Mouse (Mus musculus): ENCODE data around the gene Ciita. TPM values are rescaled to one million over a fixed set of nuclear protein-coding genes. Genes with fewer than 3 reads are reported as not detected.

The Ciita gene
- polyA plus RNA-seq, 1 experiment from 2014 or later: 0.49 TPM

GRCm38 (mm10) chr16:10446573-10447263, 33.1 kb upstream of the Ciita start:
- peak overlapping the region; percentile 56 for H3K4me2 ChIP-seq (ENCODE audit: low read depth, low read length)
- H3K4me3 ChIP-seq (replicated peaks; ENCODE audit: low read length): peak overlapping the region; percentile 46
- 25% methylated on average over 13 of the region's 13 CpGs for WGBS
- H3K36me3 ChIP-seq (ENCODE audit: control insufficient read depth, insufficient read depth, low read length): no peaks in the 10 kb centered on the region
- peak overlapping the region; percentile 63 for H3K9ac ChIP-seq (ENCODE audit: low read length)
- H3K4me1 ChIP-seq (ENCODE audit: control insufficient read depth, insufficient read depth, low read length): no peaks in the 10 kb centered on the region
- no peaks in the 10 kb centered on the region for H3K9me3 ChIP-seq (replicated peaks; ENCODE audit: control insufficient read depth, low read length)
- no peaks in the 10 kb centered on the region for H3K27me3 ChIP-seq (ENCODE audit: control insufficient read depth, insufficient read depth, low read length)
- no peak overlapping the region for H3K27ac ChIP-seq (ENCODE audit: low read length)
- ATAC-seq (ENCODE audit: insufficient read depth, low FRiP score): 0 out of 2 replicates have a peak, but pooled peaks have one; percentile 35

- WGBS: 6% methylated on average over 12 of the region's 12 CpGs
- H3K4me2 ChIP-seq (ENCODE audit: low read depth, low read length): peak within 1 kb of the TSS; percentile 56
- peak; percentile 86 for ATAC-seq (ENCODE audit: insufficient read depth, low FRiP score)
- H3K4me3 ChIP-seq (replicated peaks; ENCODE audit: low read length): peak within 1 kb of the TSS; percentile 46
- peaks cover under 1% of the 10 kb centered on the region; the same call in 1 of the 2 replicates for H3K4me1 ChIP-seq (ENCODE audit: control insufficient read depth, insufficient read depth, low read length)
- no peaks in the 10 kb centered on the region for H3K9me3 ChIP-seq (replicated peaks; ENCODE audit: control insufficient read depth, low read length)
- peak within 1 kb of the TSS; percentile 63 for H3K9ac ChIP-seq (ENCODE audit: low read length)
- H3K36me3 ChIP-seq (ENCODE audit: control insufficient read depth, insufficient read depth, low read length): no peaks in the 10 kb centered on the region
- no peak within 1 kb of the TSS for H3K27ac ChIP-seq (ENCODE audit: low read length)
- no peaks in the 10 kb centered on the region for H3K27me3 ChIP-seq (ENCODE audit: control insufficient read depth, insufficient read depth, low read length)
These were observed 32.6 kb upstream of the Ciita start, which contains the start of gene Tvp23a for GRCm38 (mm10) chr16:10447264-10447594. Gene Tvp23a (minus strand): TSS chr16:10447362.

- no peak for ATAC-seq (ENCODE audit: insufficient read depth, low FRiP score)
These were observed 32.1 kb upstream of the Ciita start for GRCm38 (mm10) chr16:10447781-10448180.

GRCm38 (mm10) chr16:10448931-10449330, 30.9 kb upstream of the Ciita start:
- H3K9ac ChIP-seq (ENCODE audit: low read length): no peak overlapping the region
- H3K27me3 ChIP-seq (ENCODE audit: control insufficient read depth, insufficient read depth, low read length): no peaks in the 10 kb centered on the region
- ATAC-seq (ENCODE audit: insufficient read depth, low FRiP score): no peak
- H3K27ac ChIP-seq (ENCODE audit: low read length): no peak overlapping the region
- H3K4me3 ChIP-seq (replicated peaks; ENCODE audit: low read length): no peak overlapping the region
- WGBS: 81% methylated on average over 9 of the region's 9 CpGs
- no peaks in the 10 kb centered on the region for H3K36me3 ChIP-seq (ENCODE audit: control insufficient read depth, insufficient read depth, low read length)
- peaks cover 4% of the 10 kb centered on the region; the same call in 1 of the 2 replicates for H3K4me1 ChIP-seq (ENCODE audit: control insufficient read depth, insufficient read depth, low read length)
- H3K4me2 ChIP-seq (ENCODE audit: low read depth, low read length): no peak overlapping the region
- no peaks in the 10 kb centered on the region for H3K9me3 ChIP-seq (replicated peaks; ENCODE audit: control insufficient read depth, low read length)

More at GRCm38 (mm10) chr16:10447781-10448180, 32.1 kb upstream of the Ciita start:
- Histone ChIP-seq H3K9ac (ENCODE audit: low read length) (peak overlapping the region; percentile 58; the same call in 1 of the 2 replicates), H3K27me3 (ENCODE audit: control insufficient read depth, insufficient read depth, low read length) (no peaks in the 10 kb centered on the region), H3K4me2 (ENCODE audit: low read depth, low read length) (peak overlapping the region; percentile 56), H3K27ac (ENCODE audit: low read length) (no peak overlapping the region), H3K4me1 (ENCODE audit: control insufficient read depth, insufficient read depth, low read length) (peaks cover 4% of the 10 kb centered on the region; the same call in 1 of the 2 replicates), H3K9me3 (replicated peaks; ENCODE audit: control insufficient read depth, low read length) (no peaks in the 10 kb centered on the region), H3K36me3 (ENCODE audit: control insufficient read depth, insufficient read depth, low read length) (no peaks in the 10 kb centered on the region), H3K4me3 (replicated peaks; ENCODE audit: low read length) (peak overlapping the region; percentile 46)
- WGBS: 43% methylated on average over 2 of the region's 2 CpGs

DNA sequence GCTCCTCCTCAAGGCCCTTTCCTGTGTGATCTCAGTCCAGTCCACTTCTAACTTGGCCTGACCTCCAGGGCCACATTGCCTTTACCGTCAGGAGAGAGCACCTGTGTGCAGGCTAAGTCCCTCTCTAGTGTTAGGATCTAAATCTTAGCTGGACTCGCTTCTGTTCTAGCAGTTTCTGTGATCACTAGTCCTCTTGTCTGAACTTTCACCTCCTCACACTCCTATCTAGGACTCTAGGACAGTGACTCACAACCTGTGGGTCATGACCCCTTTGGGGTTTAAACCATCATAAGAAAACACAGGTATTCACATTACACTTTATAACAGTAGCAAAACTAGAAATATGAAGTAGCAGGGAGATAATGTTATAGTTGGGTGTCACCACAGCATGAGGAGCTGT, 28.0 kb upstream of the Ciita start:
- WGBS: 76% methylated on average over 2 of the region's 2 CpGs
- H3K27ac ChIP-seq (ENCODE audit: low read length): no peak overlapping the region
- H3K9me3 ChIP-seq (replicated peaks; ENCODE audit: control insufficient read depth, low read length): no peaks in the 10 kb centered on the region
- no peak overlapping the region for H3K4me2 ChIP-seq (ENCODE audit: low read depth, low read length)
- no peak overlapping the region for H3K4me3 ChIP-seq (replicated peaks; ENCODE audit: low read length)
- no peak overlapping the region for H3K9ac ChIP-seq (ENCODE audit: low read length)
- H3K36me3 ChIP-seq (ENCODE audit: control insufficient read depth, insufficient read depth, low read length): no peaks in the 10 kb centered on the region
- H3K4me1 ChIP-seq (ENCODE audit: control insufficient read depth, insufficient read depth, low read length): peaks cover 4% of the 10 kb centered on the region; the same call in 1 of the 2 replicates
- no peaks in the 10 kb centered on the region for H3K27me3 ChIP-seq (ENCODE audit: control insufficient read depth, insufficient read depth, low read length)
- no peak for ATAC-seq (ENCODE audit: insufficient read depth, low FRiP score)

GRCm38 (mm10) chr16:10452445-10452896, 27.4 kb upstream of the Ciita start:
- Histone ChIP-seq H3K36me3 (ENCODE audit: control insufficient read depth, insufficient read depth, low read length) (no peaks in the 10 kb centered on the region), H3K4me1 (ENCODE audit: control insufficient read depth, insufficient read depth, low read length) (peaks cover 4% of the 10 kb centered on the region; the same call in 1 of the 2 replicates), H3K9me3 (replicated peaks; ENCODE audit: control insufficient read depth, low read length) (no peaks in the 10 kb centered on the region), H3K4me2 (ENCODE audit: low read depth, low read length) (no peak overlapping the region), H3K27ac (ENCODE audit: low read length) (no peak overlapping the region), H3K4me3 (replicated peaks; ENCODE audit: low read length) (no peak overlapping the region), H3K27me3 (ENCODE audit: control insufficient read depth, insufficient read depth, low read length) (no peaks in the 10 kb centered on the region), H3K9ac (ENCODE audit: low read length) (no peak overlapping the region)
- WGBS: 54% methylated on average over 8 of the region's 8 CpGs
- ATAC-seq (ENCODE audit: insufficient read depth, low FRiP score): peak; percentile 75; the same call in 1 of the 2 replicates

- H3K27ac ChIP-seq (ENCODE audit: low read length): no peak overlapping the region
These were observed 25.8 kb upstream of the Ciita start for GRCm38 (mm10) chr16:10453872-10454582.

GRCm38 (mm10) chr16:10454583-10454974, 25.3 kb upstream of the Ciita start:
- ATAC-seq (ENCODE audit: insufficient read depth, low FRiP score): no peak
- WGBS: 34% methylated on average over 3 of the region's 3 CpGs
- Histone ChIP-seq H3K4me3 (replicated peaks; ENCODE audit: low read length) (no peak overlapping the region), H3K4me1 (ENCODE audit: control insufficient read depth, insufficient read depth, low read length) (peaks cover 4% of the 10 kb centered on the region; the same call in 1 of the 2 replicates), H3K27ac (ENCODE audit: low read length) (no peak overlapping the region), H3K27me3 (ENCODE audit: control insufficient read depth, insufficient read depth, low read length) (no peaks in the 10 kb centered on the region), H3K36me3 (ENCODE audit: control insufficient read depth, insufficient read depth, low read length) (no peaks in the 10 kb centered on the region), H3K4me2 (ENCODE audit: low read depth, low read length) (no peak overlapping the region), H3K9ac (ENCODE audit: low read length) (no peak overlapping the region), H3K9me3 (replicated peaks; ENCODE audit: control insufficient read depth, low read length) (no peaks in the 10 kb centered on the region)

More at GRCm38 (mm10) chr16:10453872-10454582, 25.8 kb upstream of the Ciita start:
- Histone ChIP-seq H3K36me3 (ENCODE audit: control insufficient read depth, insufficient read depth, low read length) (no peaks in the 10 kb centered on the region), H3K27me3 (ENCODE audit: control insufficient read depth, insufficient read depth, low read length) (no peaks in the 10 kb centered on the region), H3K4me3 (replicated peaks; ENCODE audit: low read length) (no peak overlapping the region), H3K9me3 (replicated peaks; ENCODE audit: control insufficient read depth, low read length) (no peaks in the 10 kb centered on the region), H3K4me2 (ENCODE audit: low read depth, low read length) (no peak overlapping the region), H3K4me1 (ENCODE audit: control insufficient read depth, insufficient read depth, low read length) (peaks cover 4% of the 10 kb centered on the region; the same call in 1 of the 2 replicates), H3K9ac (ENCODE audit: low read length) (no peak overlapping the region)
- ATAC-seq (ENCODE audit: insufficient read depth, low FRiP score): no peak
- 76% methylated on average over 6 of the region's 6 CpGs for WGBS

- H3K9ac ChIP-seq (ENCODE audit: low read length): no peak overlapping the region
- H3K9me3 ChIP-seq (replicated peaks; ENCODE audit: control insufficient read depth, low read length): no peaks in the 10 kb centered on the region
- H3K36me3 ChIP-seq (ENCODE audit: control insufficient read depth, insufficient read depth, low read length): no peaks in the 10 kb centered on the region
- 67% methylated on average over 2 of the region's 2 CpGs for WGBS
- H3K27ac ChIP-seq (ENCODE audit: low read length): no peak overlapping the region
- no peaks in the 10 kb centered on the region for H3K4me1 ChIP-seq (ENCODE audit: control insufficient read depth, insufficient read depth, low read length)
- H3K4me2 ChIP-seq (ENCODE audit: low read depth, low read length): no peak overlapping the region
- no peak for ATAC-seq (ENCODE audit: insufficient read depth, low FRiP score)
- no peak overlapping the region for H3K4me3 ChIP-seq (replicated peaks; ENCODE audit: low read length)
- H3K27me3 ChIP-seq (ENCODE audit: control insufficient read depth, insufficient read depth, low read length): no peaks in the 10 kb centered on the region
These were observed 19.7 kb upstream of the Ciita start for GRCm38 (mm10) chr16:10460188-10460587.
